Mouse (Mus musculus): ENCODE results near the gene Zdhhc14. TPM values are rescaled to one million over a fixed set of nuclear protein-coding genes. Genes with fewer than 3 reads are reported as not detected.
A peak's percentile ranks its signal among the peaks of the same experiment; 100 is the strongest.

Gene Zdhhc14
- total RNA-seq, 2 experiments from 2014 or later: 9.8 to 17.2 TPM

DNA sequence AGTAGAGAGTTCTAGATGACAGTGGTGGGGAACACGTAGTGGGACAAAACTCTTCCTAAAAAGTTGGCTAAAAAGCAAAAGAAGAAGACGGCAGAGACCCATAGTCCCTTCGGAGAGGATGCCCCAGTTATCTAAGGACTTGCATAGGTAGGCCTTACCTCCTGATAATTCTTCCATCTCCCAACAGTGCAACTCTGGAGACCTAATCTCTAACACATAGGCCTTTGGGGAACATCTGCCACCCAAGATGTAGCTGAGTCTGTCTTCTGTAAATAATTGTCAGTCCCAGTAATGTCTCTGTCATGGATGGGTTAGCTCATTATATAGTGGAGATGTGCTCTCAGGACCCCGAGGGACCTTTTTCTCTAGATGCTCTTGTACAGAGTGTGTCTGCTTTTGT is 6.6 kb downstream of the Zdhhc14 start:
- peak; percentile 53; the same call in 1 of the 2 replicates for ATAC-seq (replicated peaks; ENCODE audit: low FRiP score, low TSS enrichment, poor library complexity, severe bottlenecking)

DNA sequence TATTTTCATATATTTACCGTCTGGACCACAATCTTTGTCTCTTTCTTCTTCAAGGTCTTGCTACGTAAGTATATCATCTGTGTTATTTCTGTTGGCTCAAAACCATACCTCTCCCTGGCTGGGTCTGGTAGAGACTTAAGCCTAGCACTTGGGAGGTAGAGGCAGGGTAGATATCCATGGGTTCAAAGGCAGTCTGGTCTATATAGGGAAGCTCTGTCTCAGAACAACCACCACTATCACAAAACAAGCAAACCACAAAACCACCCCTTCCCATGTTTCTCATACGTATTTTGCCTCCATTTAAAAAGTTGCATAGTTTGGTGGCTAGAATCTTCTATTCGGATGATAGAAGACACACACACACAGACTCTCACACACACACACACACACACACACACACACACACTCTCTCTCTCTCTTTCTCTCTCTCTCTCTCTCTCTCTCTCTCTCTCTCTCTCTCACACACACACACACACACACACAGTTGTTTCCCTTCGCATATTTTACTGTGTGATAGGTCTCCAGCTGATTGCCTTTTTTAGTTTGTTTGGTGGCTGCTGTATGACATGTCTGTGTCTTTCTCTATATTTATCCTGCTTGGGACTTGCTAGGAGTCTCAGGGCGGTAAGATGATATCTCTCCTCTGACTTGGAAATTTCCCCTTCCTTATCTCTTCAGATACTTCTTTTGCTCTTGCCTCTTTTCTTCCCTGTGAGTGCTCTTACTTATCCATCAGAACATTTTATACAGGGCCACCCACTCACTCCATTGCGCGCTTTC is 11.8 kb downstream of the Zdhhc14 start:
- ATAC-seq (replicated peaks; ENCODE audit: low FRiP score, low TSS enrichment, poor library complexity, severe bottlenecking): no peak

DNA sequence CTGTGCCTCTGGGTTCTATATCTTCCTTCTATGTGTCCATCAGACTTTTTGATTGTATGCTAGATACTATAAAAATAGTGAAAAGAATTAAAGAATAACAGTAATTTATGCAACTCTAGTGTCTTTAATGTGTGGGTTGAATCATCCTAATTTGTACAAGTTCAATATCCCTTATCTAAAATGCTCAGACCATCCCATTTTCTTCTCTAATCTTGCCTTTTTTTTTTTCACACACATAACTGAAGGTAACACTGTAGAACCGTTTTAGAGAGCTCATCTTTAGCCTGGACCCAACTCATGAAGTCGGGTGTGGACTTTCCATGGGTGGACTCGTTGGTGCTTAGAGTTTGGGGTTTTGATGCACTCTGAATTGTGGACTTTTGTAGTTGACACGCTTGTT is 12.6 kb downstream of the Zdhhc14 start:
- ATAC-seq (replicated peaks; ENCODE audit: low FRiP score, low TSS enrichment, poor library complexity, severe bottlenecking): peak; percentile 35; the same call in 1 of the 2 replicates

DNA sequence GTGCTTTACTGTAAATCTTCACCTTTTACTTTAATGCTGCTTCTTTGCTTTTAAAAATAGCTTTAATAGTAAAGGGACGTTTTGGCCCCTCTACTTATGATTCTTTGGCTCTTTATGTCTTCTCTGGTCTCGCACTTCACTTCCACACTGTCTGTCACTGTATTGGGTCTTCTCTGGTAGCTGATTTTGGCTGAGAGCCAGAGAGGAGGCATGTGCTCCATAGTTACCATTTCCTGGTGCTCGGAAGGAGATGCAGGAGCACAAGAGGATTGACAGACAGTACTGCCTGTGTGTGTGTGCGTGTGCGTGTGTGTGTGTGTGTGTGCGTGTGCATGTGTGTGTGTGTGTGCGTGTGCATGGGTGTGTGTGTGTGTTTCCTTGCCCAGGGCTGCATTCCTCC is 14.2 kb downstream of the Zdhhc14 start:
- 0 out of 2 replicates have a peak, but pooled peaks have one; percentile 29 for ATAC-seq (replicated peaks; ENCODE audit: low FRiP score, low TSS enrichment, poor library complexity, severe bottlenecking)

DNA sequence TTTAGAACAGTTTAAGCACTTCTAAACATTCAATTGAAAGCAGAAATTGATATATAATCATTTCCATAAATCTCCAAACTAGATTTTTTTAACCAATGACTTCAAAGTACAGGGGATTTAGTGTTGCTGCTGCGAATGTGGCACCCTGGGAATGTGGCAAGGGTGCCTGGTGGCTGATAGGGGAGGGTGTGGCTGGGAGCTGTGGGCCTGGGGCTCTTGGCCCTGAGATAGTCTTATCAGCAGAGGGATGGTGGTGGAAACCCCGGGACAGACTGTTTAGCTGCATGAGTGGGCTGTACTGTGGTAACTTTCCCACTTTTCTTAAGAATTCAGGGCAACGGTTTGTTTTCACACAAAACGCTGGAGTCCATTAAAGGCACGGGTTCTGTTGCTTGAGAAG is 14.6 kb downstream of the Zdhhc14 start:
- ATAC-seq (replicated peaks; ENCODE audit: low FRiP score, low TSS enrichment, poor library complexity, severe bottlenecking): peak; percentile 82

DNA sequence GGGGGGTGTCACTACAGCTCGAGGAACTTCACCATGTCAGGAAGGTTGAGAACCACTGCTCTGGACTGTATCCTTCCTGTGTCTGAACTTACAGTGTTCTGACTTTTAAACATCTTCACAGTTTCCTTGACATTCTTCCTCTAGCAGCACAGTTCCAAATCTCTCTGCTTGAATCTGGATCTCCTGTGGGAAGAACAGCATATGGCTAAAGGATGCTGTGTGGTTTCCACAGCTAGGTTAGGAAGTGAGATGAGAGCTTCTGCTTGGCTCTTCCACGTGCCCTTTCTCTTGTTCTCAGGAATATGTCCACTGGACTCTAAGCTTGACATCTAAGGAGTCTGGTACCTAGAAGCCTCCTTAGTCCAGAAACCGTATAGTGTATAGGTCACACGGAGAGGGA is 15.7 kb downstream of the Zdhhc14 start:
- no peak for ATAC-seq (replicated peaks; ENCODE audit: low FRiP score, low TSS enrichment, poor library complexity, severe bottlenecking)

DNA sequence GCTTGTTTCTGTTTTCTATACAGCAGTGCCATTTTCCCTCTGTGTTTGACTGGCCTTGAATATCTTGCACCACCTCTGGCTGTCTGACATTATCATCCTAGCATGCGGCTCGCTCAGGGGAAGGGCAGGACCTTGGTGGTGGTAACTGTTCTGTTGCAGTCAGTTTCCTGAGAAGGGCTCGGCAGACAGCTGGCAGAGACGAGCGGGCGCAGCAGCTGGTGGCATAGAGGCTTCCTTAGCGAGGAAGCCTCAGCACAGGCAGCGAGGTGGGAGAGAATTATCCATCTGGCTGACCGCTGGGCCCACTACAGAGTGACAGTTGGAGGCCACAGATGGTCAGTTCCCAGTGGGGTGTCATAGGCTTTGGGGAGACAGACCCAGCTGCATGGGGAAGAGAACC is 18.2 kb downstream of the Zdhhc14 start:
- peak; percentile 56 for ATAC-seq (replicated peaks; ENCODE audit: low FRiP score, low TSS enrichment, poor library complexity, severe bottlenecking)

DNA sequence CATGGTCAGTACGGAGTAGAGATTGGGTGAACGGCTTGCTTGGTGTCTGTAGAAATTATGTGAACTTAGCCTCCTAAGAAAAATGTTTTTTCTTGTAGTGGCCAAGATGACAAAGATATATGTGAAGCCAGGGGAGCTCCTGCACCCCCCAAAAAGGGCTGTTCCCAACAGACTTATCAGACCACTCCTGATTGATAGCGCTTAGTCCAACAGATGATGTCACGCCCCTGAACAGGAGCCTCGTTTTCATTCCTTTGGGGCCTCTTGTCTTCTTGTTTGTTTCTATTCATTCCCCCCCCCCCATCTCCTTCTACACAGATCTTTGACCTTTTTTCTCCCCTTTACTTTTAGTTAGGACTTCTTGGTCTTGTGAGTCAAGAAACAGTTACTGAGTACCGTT is 19.4 kb downstream of the Zdhhc14 start:
- 0 out of 2 replicates have a peak, but pooled peaks have one; percentile 44 for ATAC-seq (replicated peaks; ENCODE audit: low FRiP score, low TSS enrichment, poor library complexity, severe bottlenecking)

DNA sequence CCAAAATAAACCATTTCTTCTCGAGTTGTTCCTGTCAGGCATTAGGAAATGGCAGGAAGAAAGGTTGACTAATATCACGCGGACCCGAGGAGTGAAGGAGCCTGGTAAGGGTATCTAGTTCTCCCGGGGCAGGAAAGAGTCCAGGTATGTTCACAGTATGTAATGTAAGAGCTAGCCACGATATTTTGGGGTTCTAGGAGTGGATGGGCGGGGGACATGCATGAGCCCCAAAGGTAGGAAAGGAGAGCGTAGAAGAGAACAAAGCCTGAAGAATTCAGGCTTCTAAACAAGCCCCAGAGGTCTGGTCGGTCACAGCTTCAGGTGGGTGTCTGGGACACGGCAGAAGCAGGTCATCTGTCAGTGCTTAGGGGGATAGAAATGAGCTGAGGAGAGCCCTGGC is 27.1 kb downstream of the Zdhhc14 start:
- no peak for ATAC-seq (replicated peaks; ENCODE audit: low FRiP score, low TSS enrichment, poor library complexity, severe bottlenecking)

DNA sequence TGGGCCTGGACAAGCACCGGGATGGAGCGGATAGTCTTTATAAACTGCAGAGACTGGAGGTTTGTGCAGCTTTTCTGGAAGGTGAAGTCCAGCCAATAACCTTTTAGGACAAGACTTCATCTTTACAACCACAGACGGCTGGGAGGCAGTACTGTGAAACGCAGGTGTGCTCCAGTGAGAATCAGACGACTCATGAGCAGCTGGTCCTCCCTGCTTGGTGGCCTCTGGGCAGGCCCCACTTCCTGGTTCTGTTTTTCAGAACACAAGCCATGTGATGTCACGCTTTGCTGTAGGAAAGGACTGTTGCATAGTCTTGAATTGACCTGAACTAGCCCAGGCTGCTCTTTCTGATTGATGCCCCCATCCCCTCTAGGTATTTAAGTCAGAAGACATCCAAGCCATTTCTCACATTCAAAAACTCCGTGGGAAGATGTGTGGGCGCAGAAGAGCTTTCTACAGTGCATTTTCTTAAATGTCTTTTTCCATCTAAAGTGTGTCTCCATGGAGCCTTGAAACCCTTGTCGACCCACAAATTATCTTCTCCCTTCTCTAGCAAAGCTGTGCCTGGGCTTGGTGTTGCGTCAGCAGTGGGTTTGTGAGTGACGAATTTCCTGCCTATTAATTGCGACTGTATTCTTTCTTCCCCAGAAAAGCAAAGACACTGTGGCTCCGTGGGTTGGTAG is 27.7 kb downstream of the Zdhhc14 start:
- no peak for ATAC-seq (replicated peaks; ENCODE audit: low FRiP score, low TSS enrichment, poor library complexity, severe bottlenecking)

DNA sequence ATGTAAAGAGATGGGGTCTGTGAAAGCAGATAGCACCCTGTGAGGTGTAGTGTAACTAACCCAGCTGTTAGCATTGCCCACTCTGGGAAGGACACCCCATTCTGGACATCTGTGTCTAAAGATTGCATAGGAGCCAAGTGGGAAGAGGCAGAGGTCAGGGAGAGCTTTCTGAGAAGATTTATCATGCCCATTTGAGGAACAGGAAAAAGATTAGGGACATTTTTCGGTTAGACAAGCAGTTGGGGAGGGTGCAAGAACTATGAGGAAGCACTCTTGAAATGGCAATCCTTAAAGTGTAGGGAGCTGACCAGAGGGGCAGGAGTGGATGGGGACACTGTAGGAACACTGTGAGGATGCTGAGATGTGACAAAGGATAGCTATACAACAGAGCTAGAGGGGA is 29.2 kb downstream of the Zdhhc14 start:
- ATAC-seq (replicated peaks; ENCODE audit: low FRiP score, low TSS enrichment, poor library complexity, severe bottlenecking): no peak

DNA sequence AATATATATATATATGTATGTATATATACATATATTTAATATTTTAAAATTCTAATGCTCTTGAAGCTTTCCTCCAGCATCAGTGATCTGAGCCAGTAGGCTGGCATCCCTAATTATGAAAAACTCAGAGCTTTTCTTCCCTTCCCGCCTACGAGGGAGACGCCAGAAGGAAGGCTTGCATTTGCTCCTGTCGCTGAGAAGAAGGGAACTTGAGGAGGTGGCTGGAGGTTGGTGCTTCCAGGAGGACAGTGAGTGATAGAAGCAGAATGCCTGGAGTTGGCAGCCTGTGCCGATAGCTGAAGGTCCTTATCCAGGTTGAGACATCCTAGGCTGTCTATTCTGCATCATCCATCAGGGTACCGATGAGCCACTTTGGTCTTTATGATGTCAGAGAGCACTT is 37.2 kb downstream of the Zdhhc14 start:
- ATAC-seq (replicated peaks; ENCODE audit: low FRiP score, low TSS enrichment, poor library complexity, severe bottlenecking): no peak

DNA sequence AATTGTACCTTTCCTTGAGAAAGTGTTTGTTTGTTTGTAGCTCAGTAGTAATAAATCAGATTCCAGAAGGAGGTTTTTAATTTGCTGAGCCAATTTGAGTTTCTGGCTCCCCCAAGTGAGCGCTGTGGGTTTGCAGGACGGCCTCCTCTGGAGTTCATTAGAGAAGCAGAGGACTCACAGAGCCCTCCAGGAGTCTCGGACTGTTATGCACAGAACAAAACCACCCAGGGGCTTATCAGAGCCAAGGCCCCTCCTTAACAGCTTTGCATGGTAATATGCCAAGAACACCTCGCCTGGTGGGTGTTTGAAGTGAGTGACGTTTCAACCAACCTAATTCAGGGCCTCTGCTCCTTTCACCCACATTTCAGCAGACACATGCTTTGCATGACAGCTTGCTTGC is 40.5 kb downstream of the Zdhhc14 start:
- ATAC-seq (replicated peaks; ENCODE audit: low FRiP score, low TSS enrichment, poor library complexity, severe bottlenecking): peak; percentile 67

DNA sequence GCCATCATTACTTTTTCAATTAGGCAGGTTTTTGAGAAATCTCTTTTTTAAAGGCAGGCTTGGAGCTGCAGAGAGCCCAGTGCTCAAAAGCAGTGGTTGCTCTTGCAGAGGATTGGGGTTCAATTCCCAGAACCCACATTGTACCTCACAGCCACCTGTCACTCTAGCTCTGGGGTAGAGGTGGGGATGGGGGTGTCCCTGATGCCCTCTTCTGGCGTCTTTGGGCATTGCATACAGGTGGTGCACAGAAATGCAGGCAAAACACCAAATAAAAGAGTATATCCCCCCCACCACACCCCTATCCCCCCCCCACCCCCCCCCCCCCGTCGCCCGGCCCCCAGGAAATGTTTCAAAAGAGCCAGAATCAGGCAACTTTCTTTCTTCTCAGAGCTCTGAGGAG is 43.0 kb downstream of the Zdhhc14 start:
- 0 out of 2 replicates have a peak, but pooled peaks have one; percentile 40 for ATAC-seq (replicated peaks; ENCODE audit: low FRiP score, low TSS enrichment, poor library complexity, severe bottlenecking)

DNA sequence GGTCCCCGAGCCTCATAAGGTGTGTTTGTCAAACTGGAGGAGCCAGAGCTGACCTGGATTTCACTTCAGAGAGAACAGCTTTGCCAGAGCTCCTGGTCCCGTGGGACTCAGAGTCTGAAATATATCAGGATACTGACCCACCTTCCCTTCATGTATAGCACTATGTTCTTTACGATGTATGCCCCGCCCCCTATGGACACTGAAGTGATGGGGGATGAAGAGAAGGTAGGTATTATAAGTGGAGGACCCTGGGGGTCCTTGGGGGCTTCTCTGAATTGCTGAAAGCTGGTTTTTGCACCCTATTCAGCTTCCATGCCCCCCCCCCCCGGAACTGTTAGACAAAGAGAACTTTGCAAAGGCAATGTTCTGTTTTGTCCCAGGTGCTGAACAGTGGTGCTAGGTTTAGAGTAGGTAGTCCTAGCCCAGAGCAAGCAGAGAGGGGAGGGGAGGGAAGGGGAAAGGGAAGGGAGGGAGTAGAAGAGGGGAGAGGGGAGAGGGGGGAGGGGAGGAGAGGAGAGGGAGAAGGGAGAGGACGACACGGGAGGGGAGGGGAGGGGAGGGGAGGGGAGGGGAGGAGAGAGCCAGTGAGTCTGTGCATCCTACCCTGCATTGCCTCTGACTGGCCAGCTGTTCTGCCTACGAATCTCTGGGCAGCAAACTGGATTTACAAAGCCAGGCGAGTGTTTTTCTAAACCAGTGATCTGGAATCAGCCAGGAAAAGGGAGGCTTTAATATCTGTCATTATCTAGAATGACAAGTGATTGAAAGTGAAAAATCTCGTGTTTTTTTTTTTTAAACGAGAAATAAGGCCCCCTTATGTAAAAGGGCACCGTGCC is 44.1 kb downstream of the Zdhhc14 start:
- no peak for ATAC-seq (replicated peaks; ENCODE audit: low FRiP score, low TSS enrichment, poor library complexity, severe bottlenecking)

DNA sequence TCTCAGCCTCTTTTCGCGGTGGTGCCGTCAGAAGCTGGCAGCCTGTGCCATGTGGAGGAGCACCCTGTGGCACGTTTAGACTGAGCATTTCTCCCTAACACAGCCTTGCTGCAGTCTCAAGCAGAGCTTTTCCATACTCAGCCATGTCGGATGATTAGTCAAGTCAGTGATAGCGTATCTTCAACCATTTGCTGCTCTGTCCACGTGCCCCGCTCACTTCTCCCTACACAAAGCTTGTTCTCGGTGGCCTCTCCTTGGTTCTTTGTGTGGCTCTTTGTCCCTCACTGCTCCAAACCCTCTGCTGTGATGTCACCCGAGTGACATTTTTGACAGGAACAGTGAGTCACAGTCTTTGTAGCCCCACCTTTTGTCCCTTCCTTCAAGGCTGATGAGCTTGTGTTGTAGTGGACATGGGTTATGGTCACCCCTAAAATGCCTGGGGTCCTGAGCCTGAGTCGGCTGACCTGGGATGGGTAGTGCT is 44.8 kb downstream of the Zdhhc14 start:
- no peak for ATAC-seq (replicated peaks; ENCODE audit: low FRiP score, low TSS enrichment, poor library complexity, severe bottlenecking)

DNA sequence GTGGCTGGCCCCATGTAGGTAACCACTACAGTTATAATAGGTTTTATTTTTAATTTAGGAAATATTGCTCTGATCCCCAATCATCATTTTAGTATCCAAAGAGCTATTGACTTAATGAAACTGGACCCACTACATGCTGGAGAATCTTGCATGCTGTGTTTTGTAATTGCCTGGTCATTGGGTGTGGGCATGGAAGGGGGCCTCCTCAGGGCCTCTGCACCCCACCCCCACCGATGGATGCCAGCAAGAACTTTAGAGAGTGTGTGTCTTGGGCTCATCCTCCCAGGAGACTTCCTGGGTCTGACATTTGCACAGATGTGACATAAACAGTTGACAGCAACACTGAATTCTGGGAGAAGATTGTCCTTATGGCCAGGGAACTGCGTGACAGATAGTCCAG is 49.8 kb downstream of the Zdhhc14 start:
- no peak for ATAC-seq (replicated peaks; ENCODE audit: low FRiP score, low TSS enrichment, poor library complexity, severe bottlenecking)

DNA sequence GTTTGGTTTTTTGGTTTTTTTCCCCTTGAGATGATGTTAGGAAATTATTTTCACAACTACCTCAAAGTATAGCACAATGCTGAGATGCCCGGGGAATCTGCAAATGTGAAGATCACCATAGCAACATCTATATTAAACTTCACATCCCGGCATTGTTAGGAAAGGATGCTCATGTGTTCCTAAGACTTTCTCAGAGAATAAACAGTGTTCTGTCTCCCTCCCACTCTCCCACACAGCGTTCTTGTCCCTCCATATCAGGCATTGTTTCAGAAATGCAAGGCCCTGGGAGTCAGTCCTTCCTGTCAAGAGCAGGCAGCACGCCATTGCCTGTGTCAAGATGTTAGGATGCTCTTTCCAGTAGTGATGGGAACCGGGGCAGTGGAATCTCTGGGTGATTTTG is 51.7 kb downstream of the Zdhhc14 start:
- no peak for ATAC-seq (replicated peaks; ENCODE audit: low FRiP score, low TSS enrichment, poor library complexity, severe bottlenecking)

DNA sequence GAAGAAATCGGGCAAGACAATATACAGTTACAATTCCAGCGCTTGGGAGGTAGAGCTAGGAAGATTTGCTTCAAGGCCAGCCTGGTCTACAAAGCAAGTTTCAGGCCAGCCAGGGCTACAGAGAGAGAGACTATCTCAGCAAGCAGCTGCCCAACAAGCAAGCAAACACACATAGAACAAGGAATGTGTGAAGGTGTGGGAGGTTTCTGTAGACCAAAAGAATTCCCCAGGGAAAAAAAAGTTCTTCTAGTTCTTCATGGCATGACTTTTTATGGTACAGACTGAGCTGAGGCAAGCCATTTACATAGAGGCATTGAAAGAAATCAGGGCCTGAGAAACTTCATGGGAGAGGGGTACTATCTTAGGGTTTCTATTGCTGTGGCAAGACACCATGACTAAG is 52.7 kb downstream of the Zdhhc14 start:
- no peak for ATAC-seq (replicated peaks; ENCODE audit: low FRiP score, low TSS enrichment, poor library complexity, severe bottlenecking)

DNA sequence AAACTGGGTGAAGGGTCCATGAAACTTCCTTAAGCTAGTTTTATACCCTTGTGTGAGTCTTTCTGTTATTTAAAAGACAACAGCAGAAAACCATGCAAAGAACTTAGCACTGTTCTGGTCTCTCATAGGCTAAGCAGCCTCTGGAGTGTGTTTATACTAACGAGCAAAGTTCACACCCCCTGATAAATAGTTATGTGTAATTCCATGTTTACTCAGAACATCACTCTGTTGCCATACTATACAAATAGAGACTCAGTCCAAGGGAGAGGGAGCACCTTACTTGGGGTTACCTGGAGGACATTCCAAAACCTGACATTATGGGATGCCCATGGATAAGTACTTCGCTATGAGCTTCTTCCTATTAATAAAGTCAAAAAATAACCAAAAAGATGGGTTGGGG is 56.2 kb downstream of the Zdhhc14 start:
- ATAC-seq (replicated peaks; ENCODE audit: low FRiP score, low TSS enrichment, poor library complexity, severe bottlenecking): no peak

All from megakaryocyte-erythroid progenitor cell, adult 5-6 weeks (primary cell).